Mouse (Mus musculus) neural tube, embryonic 14.5 days (tissue): Measurements from ENCODE around the gene Shb. TPM values are rescaled to one million over a fixed set of nuclear protein-coding genes. Genes with fewer than 3 reads are reported as not detected.

Experiments
- ATAC-seq: fragments of 200-750 bp; cut with Nextera tagmentation; 2 replicates; pipeline ENCODE4 v1.8.0; 2017; ENCODE audit warnings: low read depth, mild to moderate bottlenecking, moderate TSS enrichment, moderate library complexity
- H3K27ac ChIP-seq: fragments of 300-500 bp; sonication (generic); 2 replicates; pipeline ENCODE4 v1.5.1; 2014; ENCODE audit warnings: low read depth, mild to moderate bottlenecking, control low read depth, low read length, moderate library complexity, mixed read lengths
- H3K27me3 ChIP-seq: fragments of 300-500 bp; sonication (generic); 2 replicates; pipeline ENCODE4 v1.6.1; 2014; ENCODE audit warnings: low read length; ENCODE audit not compliant: control insufficient read depth, insufficient read depth
- H3K36me3 ChIP-seq: fragments of 300-500 bp; sonication (generic); 2 replicates; pipeline ENCODE4 v1.6.1; 2014; ENCODE audit warnings: low read length, mixed read lengths; ENCODE audit not compliant: control insufficient read depth, insufficient read depth
- H3K4me1 ChIP-seq: fragments of 300-500 bp; sonication (generic); 2 replicates; pipeline ENCODE4 v1.6.1; 2014; ENCODE audit warnings: low read length; ENCODE audit not compliant: control insufficient read depth, insufficient read depth
- H3K4me2 ChIP-seq: fragments of 300-500 bp; sonication (generic); 2 replicates; pipeline ENCODE4 v1.6.1; 2014; ENCODE audit warnings: mild to moderate bottlenecking, low read depth, low read length, control low read depth
- H3K4me3 ChIP-seq: fragments of 300-500 bp; sonication (generic); 2 replicates; pipeline ENCODE4 v1.5.1; 2014; ENCODE audit warnings: low read depth, low read length, control low read depth, mixed read lengths
- H3K9ac ChIP-seq: fragments of 300-500 bp; sonication (generic); replicated peaks from 2 replicates; pipeline ENCODE4 v1.6.1; 2014; ENCODE audit warnings: low read depth, mild to moderate bottlenecking, control low read depth, low read length, mixed read lengths
- H3K9me3 ChIP-seq: fragments of 300-500 bp; sonication (generic); 2 replicates; pipeline ENCODE4 v1.6.1; 2016; ENCODE audit warnings: low read length; ENCODE audit not compliant: control insufficient read depth
- WGBS: fragments of 180-500 bp; shearing (Covaris S2); extraction: QIAGEN DNeasy Blood & Tissue Kit; methylation state at CpG from one replicate; pipeline ENCODE4 v1.1.7; 2014; 5-methylcytosine and 5-hydroxymethylcytosine counted together
- polyA plus RNA-seq: library from polyadenylated mRNA; unstranded; fragments of >200 nt; fragmentation: Nextera tagmentation; extraction: Ambion mirVana; gene quantifications from 2 replicates; pipeline ENCODE4 v1.2.1, GENCODE M21; 2014

The Shb gene
- polyA plus RNA-seq, 1 experiment from 2014 or later: 6.2 TPM

- H3K36me3 ChIP-seq: no peaks in the 10 kb centered on the region
- 78% methylated on average over 4 of the region's 4 CpGs for WGBS
- H3K9ac ChIP-seq: no peak overlapping the region
- no peak for ATAC-seq
- no peaks in the 10 kb centered on the region for H3K9me3 ChIP-seq
- H3K4me1 ChIP-seq: peaks cover 34% of the 10 kb centered on the region
- no peak overlapping the region for H3K27ac ChIP-seq
- H3K27me3 ChIP-seq: no peaks in the 10 kb centered on the region
- H3K4me2 ChIP-seq: no peak overlapping the region
- no peak overlapping the region for H3K4me3 ChIP-seq
Observed at GRCm38 (mm10) chr4:45434681-45435080, 97.6 kb downstream of the Shb start.

- Histone ChIP-seq H3K27ac (no peak overlapping the region), H3K9ac (no peak overlapping the region), H3K36me3 (no peaks in the 10 kb centered on the region), H3K4me1 (peaks cover 31% of the 10 kb centered on the region), H3K27me3 (no peaks in the 10 kb centered on the region), H3K4me3 (no peak overlapping the region), H3K9me3 (no peaks in the 10 kb centered on the region), H3K4me2 (no peak overlapping the region)
- WGBS: 84% methylated on average over 12 of the region's 12 CpGs
- ATAC-seq: no peak
Observed at GRCm38 (mm10) chr4:45434071-45434470, 98.2 kb downstream of the Shb start.

GRCm38 (mm10) chr4:45431806-45432205 is 100.5 kb downstream of the Shb start:
- H3K4me3 ChIP-seq: no peak overlapping the region
- H3K9ac ChIP-seq: no peak overlapping the region
- H3K4me2 ChIP-seq: no peak overlapping the region
- no peaks in the 10 kb centered on the region for H3K9me3 ChIP-seq
- peaks cover 20% of the 10 kb centered on the region for H3K4me1 ChIP-seq
- 80% methylated on average over 3 of the region's 3 CpGs for WGBS
- H3K27ac ChIP-seq: no peak overlapping the region
- H3K27me3 ChIP-seq: no peaks in the 10 kb centered on the region
- H3K36me3 ChIP-seq: no peaks in the 10 kb centered on the region
- ATAC-seq: no peak

GRCm38 (mm10) chr4:45431316-45431715 is 101.0 kb downstream of the Shb start:
- no peak overlapping the region for H3K9ac ChIP-seq
- H3K27ac ChIP-seq: no peak overlapping the region
- H3K27me3 ChIP-seq: no peaks in the 10 kb centered on the region

GRCm38 (mm10) chr4:45429451-45429850 is 102.8 kb downstream of the Shb start:
- ATAC-seq: no peak
- Histone ChIP-seq H3K9me3 (no peaks in the 10 kb centered on the region), H3K4me3 (no peak overlapping the region), H3K27me3 (no peaks in the 10 kb centered on the region), H3K27ac (no peak overlapping the region), H3K36me3 (no peaks in the 10 kb centered on the region), H3K9ac (no peak overlapping the region), H3K4me2 (no peak overlapping the region), H3K4me1 (0 out of 2 replicates have a peak, but pooled peaks cover 3% of the 10 kb centered on the region)
- 67% methylated on average over 7 of the region's 7 CpGs for WGBS

More at GRCm38 (mm10) chr4:45431316-45431715, 101.0 kb downstream of the Shb start:
- H3K9me3 ChIP-seq: no peaks in the 10 kb centered on the region
- no peak overlapping the region for H3K4me3 ChIP-seq
- no peaks in the 10 kb centered on the region for H3K36me3 ChIP-seq
- H3K4me1 ChIP-seq: peaks cover 15% of the 10 kb centered on the region
- no peak overlapping the region for H3K4me2 ChIP-seq
- ATAC-seq: no peak
- 91% methylated on average over 3 of the region's 3 CpGs for WGBS

- Histone ChIP-seq H3K9me3 (no peaks in the 10 kb centered on the region), H3K9ac (no peak overlapping the region), H3K36me3 (no peaks in the 10 kb centered on the region), H3K27ac (no peak overlapping the region), H3K4me1 (0 out of 2 replicates have a peak, but pooled peaks cover 3% of the 10 kb centered on the region), H3K27me3 (no peaks in the 10 kb centered on the region), H3K4me2 (no peak overlapping the region), H3K4me3 (no peak overlapping the region)
- 38% methylated on average over 13 of the region's 13 CpGs for WGBS
- no peak for ATAC-seq
Observed at GRCm38 (mm10) chr4:45426724-45427457, 105.4 kb downstream of the Shb start.

GRCm38 (mm10) chr4:45423406-45423805 is 108.9 kb downstream of the Shb start:
- H3K4me3 ChIP-seq: no peak overlapping the region
- H3K9me3 ChIP-seq: no peaks in the 10 kb centered on the region
- no peak overlapping the region for H3K27ac ChIP-seq
- no peaks in the 10 kb centered on the region for H3K36me3 ChIP-seq
- 24% methylated on average over 8 of the region's 8 CpGs for WGBS
- ATAC-seq: no peak
- H3K4me1 ChIP-seq: 0 out of 2 replicates have a peak, but pooled peaks cover 3% of the 10 kb centered on the region
- H3K4me2 ChIP-seq: no peak overlapping the region
- H3K9ac ChIP-seq: no peak overlapping the region
- H3K27me3 ChIP-seq: no peaks in the 10 kb centered on the region

GRCm38 (mm10) chr4:45422640-45423039 is 109.6 kb downstream of the Shb start:
- WGBS: 90% methylated on average over 10 of the region's 10 CpGs
- Histone ChIP-seq H3K4me1 (0 out of 2 replicates have a peak, but pooled peaks cover 3% of the 10 kb centered on the region), H3K36me3 (no peaks in the 10 kb centered on the region), H3K4me2 (no peak overlapping the region), H3K9ac (no peak overlapping the region), H3K4me3 (no peak overlapping the region), H3K9me3 (no peaks in the 10 kb centered on the region), H3K27me3 (no peaks in the 10 kb centered on the region), H3K27ac (no peak overlapping the region)
- no peak for ATAC-seq

GRCm38 (mm10) chr4:45421519-45422260 is 110.6 kb downstream of the Shb start:
- Histone ChIP-seq H3K27ac (no peak overlapping the region), H3K9ac (no peak overlapping the region)
- ATAC-seq: no peak

More at GRCm38 (mm10) chr4:45421519-45422260, 110.6 kb downstream of the Shb start:
- Histone ChIP-seq H3K4me3 (no peak overlapping the region), H3K27me3 (no peaks in the 10 kb centered on the region), H3K36me3 (no peaks in the 10 kb centered on the region), H3K4me1 (0 out of 2 replicates have a peak, but pooled peaks cover 3% of the 10 kb centered on the region), H3K4me2 (no peak overlapping the region), H3K9me3 (no peaks in the 10 kb centered on the region)
- 77% methylated on average over 11 of the region's 11 CpGs for WGBS
